Mouse (Mus musculus): ENCODE measurements around the gene Gm42906. TPM values are rescaled to one million over a fixed set of nuclear protein-coding genes. Genes with fewer than 3 reads are reported as not detected.

The Gm42906 gene
- total and polyA plus RNA-seq, 3 experiments: not detected

DNA sequence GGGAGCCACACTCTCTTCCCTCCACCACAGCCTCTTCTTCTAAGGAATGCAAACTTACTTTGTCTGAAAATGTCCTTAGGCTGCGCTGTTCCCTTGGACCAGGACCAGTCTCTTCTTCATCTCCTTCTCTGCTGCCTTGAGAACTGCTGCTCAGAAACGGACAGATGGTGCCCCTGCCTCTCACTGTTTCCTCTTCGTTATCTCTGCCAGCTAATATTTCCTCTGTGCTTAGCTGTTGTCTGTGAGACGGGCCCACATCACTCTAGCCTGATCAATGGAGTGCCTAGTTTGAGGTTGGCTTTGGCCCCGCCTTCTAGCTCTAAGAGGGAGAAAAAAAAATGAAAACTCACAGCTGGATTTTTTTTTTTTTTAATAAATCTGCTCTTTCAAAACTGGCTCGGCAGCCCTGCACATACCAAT, 300.7 kb downstream of the Gm42906 start:
- TF ChIP-seq UBTF (IDR thresholded peaks at IDR 0.05; ENCODE audit: borderline replicate concordance, insufficient read depth, low read depth, low read length): no peak
- TF ChIP-seq HCFC1 (IDR thresholded peaks at IDR 0.05; ENCODE audit: low read depth, low read length): no peak
- TF ChIP-seq POLR2A (IDR thresholded peaks at IDR 0.05; ENCODE audit: control insufficient read depth in 1 of 2, insufficient read depth in 1 of 2, low read depth in 1 of 2, low read length in 2 of 2, poor library complexity in 1 of 2): no peak
- TF ChIP-seq MAFK (IDR thresholded peaks at IDR 0.05; ENCODE audit: borderline replicate concordance, low read depth, low read length): no peak
- TF ChIP-seq RAD21 (IDR thresholded peaks at IDR 0.05; ENCODE audit: low read depth, low read length): no peak
- TF ChIP-seq TBP (IDR thresholded peaks at IDR 0.05; ENCODE audit: low read depth, low read length): no peak
- TF ChIP-seq ZMIZ1 (IDR thresholded peaks at IDR 0.05; ENCODE audit: low read depth, low read length): no peak
- TF ChIP-seq ZKSCAN1 (IDR thresholded peaks at IDR 0.05; ENCODE audit: low read depth, low read length): no peak
- no peak for TF ChIP-seq BHLHE40 (IDR thresholded peaks at IDR 0.05; ENCODE audit: borderline replicate concordance, low read depth, low read length)
- TF ChIP-seq MXI1 (IDR thresholded peaks at IDR 0.05; ENCODE audit: low read depth, low read length): no peak
- Histone ChIP-seq H3K9me3 (replicated peaks; ENCODE audit: insufficient read depth, low read length) (no peaks in the 10 kb centered on the region), H3K27ac (ENCODE audit: control insufficient read depth, low read depth, low read length) (no peak overlapping the region), H3K27me3 (ENCODE audit: control insufficient read depth in 1 of 2, insufficient read depth in 2 of 2, low read length in 2 of 2) (no peaks in the 10 kb centered on the region; a peak in 1 of 4 replicates), H3K4me1 (ENCODE audit: control insufficient read depth in 1 of 2, insufficient read depth in 2 of 2, low read length in 2 of 2) (no peaks in the 10 kb centered on the region), H3K9ac (ENCODE audit: control insufficient read depth, low read depth, low read length, poor library complexity, severe bottlenecking) (no peak overlapping the region), H3K79me2 (ENCODE audit: control insufficient read depth, insufficient read depth, low read length, poor library complexity) (no peaks in the 10 kb centered on the region), H3K36me3 (ENCODE audit: control insufficient read depth in 1 of 2, insufficient read depth in 2 of 2, low read length in 2 of 2) (no peaks in the 10 kb centered on the region), H3K4me3 (ENCODE audit: control insufficient read depth in 1 of 2, insufficient read depth in 1 of 2, low read depth in 2 of 2, low read length in 2 of 2) (no peak overlapping the region)
- no peak for DNase-seq (ENCODE audit: low read depth, low spot score)

- Histone ChIP-seq H3K4me1 (ENCODE audit: control insufficient read depth in 1 of 2, insufficient read depth in 2 of 2, low read length in 2 of 2) (no peaks in the 10 kb centered on the region), H3K79me2 (ENCODE audit: control insufficient read depth, insufficient read depth, low read length, poor library complexity) (no peaks in the 10 kb centered on the region), H3K9me3 (replicated peaks; ENCODE audit: insufficient read depth, low read length) (no peaks in the 10 kb centered on the region), H3K4me3 (ENCODE audit: control insufficient read depth in 1 of 2, insufficient read depth in 1 of 2, low read depth in 2 of 2, low read length in 2 of 2) (no peak overlapping the region), H3K9ac (ENCODE audit: control insufficient read depth, low read depth, low read length, poor library complexity, severe bottlenecking) (no peak overlapping the region), H3K36me3 (ENCODE audit: control insufficient read depth in 1 of 2, insufficient read depth in 2 of 2, low read length in 2 of 2) (no peaks in the 10 kb centered on the region), H3K27ac (ENCODE audit: control insufficient read depth, low read depth, low read length) (no peak overlapping the region), H3K27me3 (ENCODE audit: control insufficient read depth in 1 of 2, insufficient read depth in 2 of 2, low read length in 2 of 2) (no peaks in the 10 kb centered on the region; a peak in 1 of 4 replicates)
- DNase-seq (ENCODE audit: low read depth, low spot score): no peak
- no peak for TF ChIP-seq MAFK (IDR thresholded peaks at IDR 0.05; ENCODE audit: borderline replicate concordance, low read depth, low read length)
- no peak for TF ChIP-seq CHD1 (IDR thresholded peaks at IDR 0.05; ENCODE audit: low read depth, low read length)
- no peak for TF ChIP-seq NELFE (IDR thresholded peaks at IDR 0.05; ENCODE audit: low read depth, low read length)
- no peak for TF ChIP-seq POLR2A (IDR thresholded peaks at IDR 0.05; ENCODE audit: control insufficient read depth in 1 of 2, insufficient read depth in 1 of 2, low read depth in 1 of 2, low read length in 2 of 2, poor library complexity in 1 of 2)
These were observed 301.4 kb downstream of the Gm42906 start for GRCm38 (mm10) chr5:151126608-151127005.

DNA sequence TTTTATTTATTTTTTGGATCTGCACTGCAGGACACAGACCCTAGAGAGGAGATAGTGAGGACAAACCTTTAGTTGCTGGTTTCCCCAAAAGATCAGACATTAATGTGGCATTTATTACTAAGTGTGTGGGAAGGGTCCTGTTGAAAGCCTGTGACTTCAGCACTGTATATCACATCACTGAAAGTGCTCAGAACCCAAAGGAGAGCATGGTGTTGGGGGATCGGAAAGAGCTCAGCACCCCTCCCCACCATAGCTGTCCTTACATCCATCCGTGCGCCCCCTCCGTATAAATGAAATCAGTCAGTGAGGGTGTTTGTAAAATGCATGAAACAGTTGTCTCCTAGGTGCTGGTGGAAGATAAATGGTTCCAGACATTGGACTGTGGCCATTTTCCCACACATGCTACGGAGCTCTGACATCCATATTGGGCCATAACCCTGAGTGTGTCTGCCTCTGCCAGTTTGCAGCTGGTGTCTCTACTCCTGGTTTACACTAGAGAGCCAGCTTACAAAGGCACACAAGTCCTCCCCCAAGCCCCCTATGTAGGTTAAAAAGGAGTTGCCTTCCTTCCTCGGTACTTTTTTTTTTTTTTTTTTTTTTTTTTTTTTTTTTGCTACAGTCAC, 301.9 kb downstream of the Gm42906 start:
- no peak overlapping the region for H3K4me3 ChIP-seq (ENCODE audit: control insufficient read depth in 1 of 2, insufficient read depth in 1 of 2, low read depth in 2 of 2, low read length in 2 of 2)

More for the DNA sequence above, 301.9 kb downstream of the Gm42906 start:
- Histone ChIP-seq H3K79me2 (ENCODE audit: control insufficient read depth, insufficient read depth, low read length, poor library complexity) (no peaks in the 10 kb centered on the region), H3K9me3 (replicated peaks; ENCODE audit: insufficient read depth, low read length) (no peaks in the 10 kb centered on the region), H3K36me3 (ENCODE audit: control insufficient read depth in 1 of 2, insufficient read depth in 2 of 2, low read length in 2 of 2) (no peaks in the 10 kb centered on the region), H3K27ac (ENCODE audit: control insufficient read depth, low read depth, low read length) (no peak overlapping the region), H3K4me1 (ENCODE audit: control insufficient read depth in 1 of 2, insufficient read depth in 2 of 2, low read length in 2 of 2) (no peaks in the 10 kb centered on the region), H3K27me3 (ENCODE audit: control insufficient read depth in 1 of 2, insufficient read depth in 2 of 2, low read length in 2 of 2) (no peaks in the 10 kb centered on the region; a peak in 1 of 4 replicates), H3K9ac (ENCODE audit: control insufficient read depth, low read depth, low read length, poor library complexity, severe bottlenecking) (no peak overlapping the region)
- no peak for TF ChIP-seq RCOR1 (IDR thresholded peaks at IDR 0.05; ENCODE audit: low read depth, low read length)
- TF ChIP-seq GATA1 (IDR thresholded peaks at IDR 0.05; ENCODE audit: low read depth, low read length): no peak
- no peak for TF ChIP-seq NRF1 (IDR thresholded peaks at IDR 0.05; ENCODE audit: insufficient read depth, low read depth, low read length, poor library complexity, severe bottlenecking)
- no peak for TF ChIP-seq NELFE (IDR thresholded peaks at IDR 0.05; ENCODE audit: low read depth, low read length)
- TF ChIP-seq ELF1 (IDR thresholded peaks at IDR 0.05; ENCODE audit: low read depth, low read length): no peak
- no peak for TF ChIP-seq POLR2A (IDR thresholded peaks at IDR 0.05; ENCODE audit: control insufficient read depth in 1 of 2, insufficient read depth in 1 of 2, low read depth in 1 of 2, low read length in 2 of 2, poor library complexity in 1 of 2)
- no peak for TF ChIP-seq ZNF384 (IDR thresholded peaks at IDR 0.05; ENCODE audit: low read depth, low read length)
- no peak for TF ChIP-seq MEF2A (IDR thresholded peaks at IDR 0.05; ENCODE audit: extremely low read depth, insufficient replicate concordance, low read depth, low read length, poor library complexity, severe bottlenecking)
- no peak for DNase-seq (ENCODE audit: low read depth, low spot score)

All from MEL (cell line).